Mouse (Mus musculus) kidney, adult 2 months (tissue): Measurements from ENCODE around the gene Cdh24. TPM values are rescaled to one million over a fixed set of nuclear protein-coding genes. Genes with fewer than 3 reads are reported as not detected.
A peak's percentile ranks its signal among the peaks of the same experiment; 100 is the strongest.

ENCODE experiments used
- DNase-seq: peaks from one replicate; pipeline ENCODE4 v3.0.0; 2021
- H3K27ac ChIP-seq: fragments of 200-500 bp; 2 replicates; pipeline ENCODE4 v1.5.1; 2012; ENCODE audit warnings: low read depth, low read length, control low read depth, inconsistent platforms; ENCODE audit not compliant: insufficient read depth
- H3K27me3 ChIP-seq: fragments of 200-500 bp; replicated peaks from 2 replicates; pipeline ENCODE4 v1.6.1; 2012; ENCODE audit warnings: mild to moderate bottlenecking, moderate library complexity, low read length, inconsistent platforms; ENCODE audit not compliant: control insufficient read depth, insufficient read depth
- H3K36me3 ChIP-seq: fragments of 200-500 bp; 2 replicates; pipeline ENCODE4 v1.6.1; 2012; ENCODE audit warnings: mild to moderate bottlenecking, moderate library complexity, low read length, inconsistent platforms; ENCODE audit not compliant: control insufficient read depth, insufficient read depth
- H3K4me1 ChIP-seq: fragments of 200-500 bp; 2 replicates; pipeline ENCODE4 v1.6.1; 2011; ENCODE audit warnings: low read length; ENCODE audit not compliant: control insufficient read depth, insufficient read depth
- H3K4me3 ChIP-seq: fragments of 200-500 bp; 2 replicates; pipeline ENCODE4 v1.5.1; 2011; ENCODE audit warnings: mild to moderate bottlenecking, low read depth, low read length, control low read depth; ENCODE audit not compliant: insufficient read depth
- CTCF ChIP-seq: fragments of 200-500 bp; conservative IDR thresholded peaks from 2 replicates; pipeline ENCODE4 v1.5.1; 2011; ENCODE audit warnings: low read depth, mild to moderate bottlenecking, control low read depth, low read length, moderate library complexity, mixed read lengths; ENCODE audit not compliant: insufficient read depth, insufficient read length
- POLR2A ChIP-seq: fragments of 200-500 bp; IDR thresholded peaks from one replicate; pipeline ENCODE4 v1.6.1; 2011; ENCODE audit warnings: low read depth, low read length, control low read depth
- WGBS: fragments of 180-500 bp; shearing (Covaris S2); methylation state at CpG from one replicate; pipeline ENCODE4 v1.1.7; 2018; 5-methylcytosine and 5-hydroxymethylcytosine counted together
- polyA plus RNA-seq: library from polyadenylated mRNA; depleted of rRNA; stranded (reverse); fragments of >200 nt; gene quantifications from 2 replicates; pipeline ENCODE4 v1.2.3, GENCODE M21; 2012

The Cdh24 gene
- polyA plus RNA-seq, 1 experiment = 1.2 TPM

DNA sequence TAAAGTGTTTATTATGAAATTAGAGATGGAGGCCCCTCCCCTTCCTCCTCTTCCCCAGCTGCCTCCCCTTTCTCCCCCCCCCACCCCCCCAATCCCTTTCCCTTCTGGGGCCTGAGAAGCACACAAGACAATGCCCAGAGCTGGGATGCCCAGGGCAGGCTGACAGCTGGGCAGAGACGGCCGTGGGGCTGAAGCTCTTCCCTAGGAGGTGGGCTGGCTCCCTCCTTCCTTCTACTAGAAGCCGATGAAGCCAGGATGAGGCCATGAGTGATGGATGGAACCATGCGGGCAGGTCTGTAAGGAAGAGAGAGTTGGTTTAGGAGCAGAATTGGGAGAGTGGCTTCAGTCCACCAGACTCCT is 9.9 kb downstream of the Cdh24 start:
- no peak overlapping the region for H3K27ac ChIP-seq
- DNase-seq = no peak
- no peak overlapping the region for H3K4me3 ChIP-seq
- H3K27me3 ChIP-seq = no peaks in the 10 kb centered on the region
- TF ChIP-seq POLR2A (no peak), CTCF (no peak)
- H3K36me3 ChIP-seq = no peaks in the 10 kb centered on the region
- 91% methylated on average over 4 of the region's 4 CpGs for WGBS
- no peaks in the 10 kb centered on the region for H3K4me1 ChIP-seq

DNA sequence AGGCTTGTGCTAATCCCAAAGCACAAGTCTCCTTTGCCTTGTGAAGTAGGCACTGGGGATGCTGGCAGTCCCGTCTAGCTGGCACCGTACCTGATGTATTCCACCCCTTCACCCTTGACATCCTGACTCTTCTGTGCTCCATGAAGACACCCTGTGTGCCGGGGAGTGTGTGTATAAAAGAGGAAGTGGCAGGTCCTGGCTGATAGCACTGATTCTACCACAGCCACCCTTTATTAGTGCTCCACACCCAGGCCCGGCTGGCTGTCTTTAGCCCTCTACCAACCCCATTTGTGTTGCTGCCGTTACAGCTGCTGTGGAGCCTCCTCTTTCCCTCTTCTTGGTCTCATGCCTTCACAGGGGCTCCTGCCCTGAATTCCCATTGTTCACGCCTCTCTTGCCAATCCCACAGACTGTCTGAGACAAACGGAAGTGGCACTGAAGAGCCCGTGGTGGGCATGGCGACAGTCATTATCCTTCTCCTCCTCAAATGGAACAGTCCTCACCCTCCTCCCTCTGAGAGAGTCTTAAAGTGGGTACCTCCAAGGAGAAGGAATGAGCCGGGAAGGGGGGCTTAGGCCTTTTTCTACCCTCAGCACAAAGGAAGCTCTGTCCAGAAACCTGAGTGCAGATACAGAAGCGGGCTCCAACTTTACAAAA is 10.5 kb downstream of the Cdh24 start:
- H3K27me3 ChIP-seq = no peaks in the 10 kb centered on the region
- H3K4me1 ChIP-seq = no peaks in the 10 kb centered on the region
- H3K36me3 ChIP-seq = no peaks in the 10 kb centered on the region
- DNase-seq = no peak
- H3K27ac ChIP-seq = no peak overlapping the region
- TF ChIP-seq CTCF = no peak
- TF ChIP-seq POLR2A = no peak
- H3K4me3 ChIP-seq = no peak overlapping the region
- 82% methylated on average over 11 of the region's 11 CpGs for WGBS

DNA sequence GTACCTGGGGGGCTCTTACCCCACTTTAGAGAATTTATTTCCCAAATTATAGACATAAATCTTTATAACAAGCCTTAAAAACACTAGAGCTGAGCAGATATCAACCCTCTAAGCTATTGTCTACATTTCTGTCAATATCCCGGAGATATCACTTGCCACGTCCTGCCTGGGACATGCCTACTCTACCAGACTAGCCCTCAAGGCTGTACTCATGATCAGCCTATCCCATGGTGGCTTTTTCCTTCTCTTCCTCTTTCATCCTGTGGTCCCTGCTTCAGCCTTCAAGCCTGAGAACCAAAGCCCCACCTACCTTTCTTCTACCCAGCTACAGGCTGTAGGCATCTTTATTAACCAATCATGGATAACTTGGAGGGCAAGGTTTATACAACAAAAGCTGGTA is 11.4 kb downstream of the Cdh24 start:
- no peaks in the 10 kb centered on the region for H3K27me3 ChIP-seq

DNA sequence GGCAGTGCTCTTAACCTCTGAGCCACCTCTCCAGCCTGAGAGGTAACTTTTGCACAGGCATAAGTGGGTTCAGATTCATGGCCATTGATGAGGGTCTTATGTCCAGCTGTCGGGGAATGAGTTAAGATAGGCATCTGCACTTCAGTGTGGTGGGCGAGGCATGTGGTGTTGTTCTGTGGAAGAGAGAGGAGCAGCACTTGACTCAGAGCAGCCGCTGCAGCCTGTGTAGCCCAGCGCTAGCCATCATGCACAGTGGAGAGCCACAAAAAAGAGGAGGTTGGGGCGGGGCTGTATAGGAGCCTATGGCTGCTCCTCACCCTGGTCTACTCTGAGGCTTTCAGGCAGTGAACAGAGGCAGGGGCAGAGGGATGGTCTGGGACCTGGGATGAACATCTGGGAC is 13.1 kb downstream of the Cdh24 start:
- no peak for DNase-seq
- H3K27ac ChIP-seq = no peak overlapping the region
- H3K4me3 ChIP-seq = no peak overlapping the region
- H3K27me3 ChIP-seq = no peaks in the 10 kb centered on the region
- TF ChIP-seq CTCF (no peak), POLR2A (no peak)
- H3K36me3 ChIP-seq = no peaks in the 10 kb centered on the region
- H3K4me1 ChIP-seq = no peaks in the 10 kb centered on the region
- WGBS = 79% methylated on average over 5 of the region's 5 CpGs

More for the DNA sequence above, 11.4 kb downstream of the Cdh24 start:
- no peak overlapping the region for H3K4me3 ChIP-seq
- H3K27ac ChIP-seq = no peak overlapping the region
- WGBS = 94% methylated on average over 2 of the region's 2 CpGs
- H3K4me1 ChIP-seq = no peaks in the 10 kb centered on the region
- H3K36me3 ChIP-seq = no peaks in the 10 kb centered on the region
- no peak for DNase-seq
- TF ChIP-seq CTCF (no peak), POLR2A (no peak)

DNA sequence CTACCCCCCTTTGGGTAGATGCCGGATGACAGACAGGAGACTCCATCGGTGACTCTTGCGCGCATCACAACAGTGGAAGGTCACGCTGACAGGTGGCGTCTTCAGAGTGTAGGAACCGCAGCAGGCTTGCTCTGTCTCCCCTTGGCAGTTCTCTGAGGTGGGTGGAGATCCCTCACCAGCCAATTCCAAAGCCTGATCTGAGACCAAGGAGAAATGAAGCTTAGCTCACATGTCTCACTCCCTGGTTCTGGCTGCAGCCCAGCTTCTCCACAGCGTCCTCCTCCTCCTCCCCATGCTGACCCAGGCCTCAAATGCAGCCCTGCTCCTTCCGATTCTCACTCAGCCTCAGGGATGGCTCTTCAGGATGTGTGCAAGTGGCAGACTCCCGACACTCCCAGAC is 16.2 kb downstream of the Cdh24 start:
- H3K4me3 ChIP-seq = no peak overlapping the region
- no peak for DNase-seq
- H3K27me3 ChIP-seq = no peaks in the 10 kb centered on the region
- H3K36me3 ChIP-seq = no peaks in the 10 kb centered on the region
- no peak overlapping the region for H3K27ac ChIP-seq
- TF ChIP-seq POLR2A (no peak), CTCF (no peak)
- 82% methylated on average over 10 of the region's 10 CpGs for WGBS
- H3K4me1 ChIP-seq = no peaks in the 10 kb centered on the region

DNA sequence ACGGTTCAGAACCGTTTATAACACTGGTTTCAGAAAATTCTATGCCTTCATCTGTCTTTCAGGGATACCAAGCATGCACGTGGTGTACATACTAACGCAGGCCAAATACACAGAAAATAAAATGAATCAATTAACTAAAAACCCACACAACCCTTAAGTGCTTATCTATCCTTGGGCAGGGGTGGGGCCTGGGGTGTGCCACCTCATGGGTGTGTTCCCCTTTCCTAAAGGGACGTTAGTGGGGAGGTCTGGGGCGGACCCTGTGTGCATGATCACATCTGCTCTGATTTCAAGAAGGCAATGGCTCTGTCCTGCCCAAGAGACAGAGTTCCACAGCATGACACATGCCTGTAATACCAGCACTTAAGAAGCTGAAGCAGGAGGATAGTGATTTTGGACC is 17.8 kb downstream of the Cdh24 start:
- WGBS = 90% methylated on average over 6 of the region's 6 CpGs
- H3K27ac ChIP-seq = no peak overlapping the region
- H3K4me1 ChIP-seq = no peaks in the 10 kb centered on the region
- DNase-seq = no peak
- no peaks in the 10 kb centered on the region for H3K27me3 ChIP-seq
- no peaks in the 10 kb centered on the region for H3K36me3 ChIP-seq
- TF ChIP-seq POLR2A = no peak
- no peak for TF ChIP-seq CTCF
- H3K4me3 ChIP-seq = no peak overlapping the region

DNA sequence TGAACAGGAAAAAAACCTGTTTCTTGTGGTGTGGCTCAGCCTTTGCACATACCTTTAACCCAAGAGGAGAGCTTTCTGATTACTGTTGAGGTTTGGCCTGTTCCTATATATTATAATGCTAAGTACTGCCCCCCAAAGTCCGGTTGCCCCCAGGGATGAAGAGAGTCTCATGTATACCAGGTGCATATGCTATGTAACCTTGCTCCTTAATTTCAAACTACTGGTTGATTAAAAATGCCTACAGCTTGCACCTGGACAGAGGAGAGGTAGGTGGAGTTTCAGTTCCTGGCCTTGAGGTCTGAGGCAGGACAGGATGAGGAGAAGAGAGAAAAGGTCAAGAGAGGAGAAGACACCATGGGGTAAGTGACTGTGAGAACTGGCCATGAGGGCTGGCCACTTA is 20.0 kb downstream of the Cdh24 start, which contains the start of gene Psmb11:
Psmb11 (plus strand) TSS at position 301 of the 400 bp plus-strand sequence.
- TF ChIP-seq CTCF (no peak), POLR2A (no peak)
- no peaks in the 10 kb centered on the region for H3K27me3 ChIP-seq
- no peak within 1 kb of the TSS for H3K4me3 ChIP-seq
- no peaks in the 10 kb centered on the region for H3K4me1 ChIP-seq
- DNase-seq = no peak
- H3K27ac ChIP-seq = no peak within 1 kb of the TSS
- H3K36me3 ChIP-seq = no peaks in the 10 kb centered on the region
- WGBS = 96% methylated on average over 1 of the region's 1 CpGs

DNA sequence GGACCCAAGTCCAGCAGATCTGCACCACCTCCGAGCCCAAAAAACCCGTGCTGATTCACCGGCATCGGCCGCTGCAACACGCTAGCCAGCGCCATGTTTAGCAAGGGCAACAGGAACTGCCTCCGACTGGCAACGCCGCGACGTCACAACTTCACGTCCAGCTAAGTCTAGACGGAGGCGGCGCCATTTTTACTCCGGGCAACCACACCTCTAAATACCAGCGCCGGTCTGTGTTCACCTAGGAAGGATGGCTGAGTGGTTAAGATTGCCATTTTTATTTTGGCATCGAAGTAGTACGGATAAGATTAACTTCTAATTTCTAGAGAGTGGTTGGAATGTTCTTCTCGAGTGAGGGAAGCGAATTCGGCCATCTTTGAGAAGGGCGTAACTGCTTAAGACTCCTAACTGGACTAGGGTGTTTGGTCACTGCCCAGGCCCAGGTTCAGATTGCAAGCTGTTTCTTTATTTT is 23.2 kb downstream of the Cdh24 start, which contains the start of gene Psmb5:
Psmb5 (minus strand) TSS at position 126 of the 469 bp plus-strand sequence.
- Histone ChIP-seq H3K4me1 (no peaks in the 10 kb centered on the region), H3K27me3 (no peaks in the 10 kb centered on the region), H3K27ac (peak within 1 kb of the TSS; percentile 87), H3K36me3 (peaks cover 1% of the 10 kb centered on the region; the same call in 1 of the 2 replicates), H3K4me3 (peak within 1 kb of the TSS; percentile 98)
- DNase-seq = peak; percentile 94
- WGBS = under 1% methylated on average over 25 of the region's 25 CpGs
- no peak for TF ChIP-seq CTCF
- TF ChIP-seq POLR2A = peak; percentile 38
